Mouse (Mus musculus) hindbrain, embryonic 14.5 days (tissue): Measurements from ENCODE around the gene Map10. TPM values are rescaled to one million over a fixed set of nuclear protein-coding genes. Genes with fewer than 3 reads are reported as not detected.
A peak's percentile ranks its signal among the peaks of the same experiment; 100 is the strongest.

ENCODE experiments used
- ATAC-seq: fragments of 200-750 bp; cut with Nextera tagmentation; 2 replicates; pipeline ENCODE4 v1.8.0; 2017; ENCODE audit warnings: moderate number of reproducible peaks, mild to moderate bottlenecking, moderate TSS enrichment, moderate library complexity; ENCODE audit not compliant: low FRiP score
- DNase-seq: peaks from one replicate; pipeline ENCODE4 v3.0.0-alpha.2; 2015; ENCODE audit warnings: low spot score
- H3K27ac ChIP-seq: fragments of 300-500 bp; sonication (generic); 2 replicates; pipeline ENCODE4 v1.5.1; 2014; ENCODE audit warnings: mild to moderate bottlenecking, moderate library complexity
- H3K27me3 ChIP-seq: fragments of 300-500 bp; sonication (generic); 2 replicates; pipeline ENCODE4 v1.6.1; 2014; ENCODE audit warnings: mild to moderate bottlenecking, low read length, mixed read lengths; ENCODE audit not compliant: control insufficient read depth, insufficient read depth
- H3K36me3 ChIP-seq: fragments of 300-500 bp; sonication (generic); replicated peaks from 2 replicates; pipeline ENCODE4 v1.6.1; 2014; ENCODE audit not compliant: control insufficient read depth, insufficient read depth
- H3K4me1 ChIP-seq: fragments of 300-500 bp; sonication (generic); replicated peaks from 2 replicates; pipeline ENCODE4 v1.6.1; 2014; ENCODE audit warnings: antibody characterized with exemption, low read length, mixed read lengths; ENCODE audit not compliant: control insufficient read depth, insufficient read depth
- H3K4me2 ChIP-seq: fragments of 300-500 bp; sonication (generic); replicated peaks from 2 replicates; pipeline ENCODE4 v1.6.1; 2014; ENCODE audit warnings: mild to moderate bottlenecking, moderate library complexity
- H3K4me3 ChIP-seq: fragments of 300-500 bp; sonication (generic); replicated peaks from 2 replicates; pipeline ENCODE4 v1.5.1; 2014; ENCODE audit warnings: mild to moderate bottlenecking, low read length
- H3K9ac ChIP-seq: fragments of 300-500 bp; sonication (generic); 2 replicates; pipeline ENCODE4 v1.6.1; 2014
- H3K9me3 ChIP-seq: fragments of 300-500 bp; sonication (generic); 2 replicates; pipeline ENCODE4 v1.6.1; 2016; ENCODE audit warnings: low read length; ENCODE audit not compliant: control insufficient read depth
- whole genome bisulfite sequencing: fragments of 180-500 bp; shearing (Covaris S2); extraction: QIAGEN DNeasy Blood & Tissue Kit; methylation state at CpG from one replicate; pipeline ENCODE4 v1.1.7; 2014; 5-methylcytosine and 5-hydroxymethylcytosine counted together
- polyA plus RNA-seq: library from polyadenylated mRNA; unstranded; fragments of >200 nt; fragmentation: Nextera tagmentation; extraction: Ambion mirVana; gene quantifications from 2 replicates; pipeline ENCODE4 v1.2.1, GENCODE M21; 2014

Map10 gene
- polyA plus RNA-seq, 1 experiment from 2014 or later, result 10.2 TPM

DNA sequence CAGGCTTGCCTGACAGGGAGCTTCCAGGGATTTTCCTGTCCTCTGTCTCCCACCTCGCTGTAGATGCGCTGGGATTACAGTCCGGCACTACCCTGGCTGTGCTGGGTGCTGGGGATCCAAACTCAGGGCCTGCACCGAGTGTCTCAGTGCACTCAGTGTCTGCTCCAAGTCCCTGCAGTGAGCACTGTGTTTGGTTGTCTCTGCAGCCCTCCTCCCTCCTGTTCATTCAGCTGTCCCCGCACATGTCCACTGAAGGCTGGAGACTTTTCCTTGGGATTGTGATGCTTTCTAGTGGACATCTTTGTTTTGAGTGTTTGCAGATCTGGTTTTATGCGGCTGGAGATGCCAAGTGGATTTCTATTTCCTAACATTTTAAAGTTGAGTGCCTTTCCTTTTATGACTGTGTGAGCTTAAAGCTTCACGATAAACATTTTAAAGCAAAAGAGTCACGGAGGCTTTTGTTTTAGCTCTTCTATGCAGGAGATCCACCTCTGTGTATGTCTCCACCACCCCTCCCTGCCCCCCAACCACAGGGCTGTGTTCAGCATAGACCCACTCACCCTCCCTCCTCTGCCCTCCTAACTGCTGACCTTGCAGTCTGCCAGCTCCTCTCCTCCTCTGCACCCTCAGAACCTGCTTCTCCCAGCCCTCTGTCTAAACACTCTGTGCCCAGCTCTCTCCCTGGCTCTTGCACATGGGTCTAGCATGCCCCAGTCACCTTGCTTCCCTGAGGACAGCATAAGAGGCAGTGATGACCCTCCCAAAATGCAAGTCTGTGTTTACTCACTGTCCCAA lies 9.4 kb downstream of the Map10 start:
- peaks cover 12% of the 10 kb centered on the region; the same call in 1 of the 2 replicates for H3K4me1 ChIP-seq
- H3K36me3 ChIP-seq, result no peaks in the 10 kb centered on the region
- no peak overlapping the region for H3K9ac ChIP-seq
- no peak overlapping the region for H3K4me2 ChIP-seq
- H3K9me3 ChIP-seq, result no peaks in the 10 kb centered on the region
- no peak overlapping the region for H3K4me3 ChIP-seq
- H3K27ac ChIP-seq, result peak overlapping the region; percentile 26
- DNase-seq (no peak), ATAC-seq (no peak)
- 71% methylated on average over 8 of the region's 8 CpGs for WGBS
- H3K27me3 ChIP-seq, result no peaks in the 10 kb centered on the region

DNA sequence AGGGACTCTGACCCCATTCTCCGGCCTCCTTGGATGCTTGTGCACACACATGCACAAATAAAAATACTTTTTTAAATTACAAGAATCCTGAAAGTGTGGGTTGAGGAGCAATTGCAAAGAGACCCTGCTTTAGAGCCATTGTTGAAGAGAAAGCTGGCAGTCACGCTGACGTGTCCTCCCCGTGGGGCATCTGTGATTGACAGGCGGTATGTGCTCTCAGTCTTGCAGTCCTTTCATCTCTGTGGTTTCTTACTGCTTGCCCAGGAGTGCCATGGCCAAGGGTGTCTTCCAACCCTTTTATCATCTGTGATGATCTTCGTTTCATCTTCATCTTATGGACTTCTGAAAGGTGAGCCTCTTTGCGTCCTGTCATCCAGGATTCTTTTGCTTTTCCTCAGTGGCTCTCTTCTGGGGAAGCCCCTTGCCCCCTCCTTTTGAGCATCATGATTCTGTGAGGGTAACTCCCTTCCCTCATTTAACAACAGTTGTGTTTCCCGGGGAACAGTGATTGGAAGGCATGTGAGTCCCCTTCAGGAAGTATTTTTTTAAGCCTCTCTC lies 11.3 kb downstream of the Map10 start:
- H3K9ac ChIP-seq, result no peak overlapping the region
- ATAC-seq (no peak), DNase-seq (no peak)
- H3K36me3 ChIP-seq, result no peaks in the 10 kb centered on the region
- no peaks in the 10 kb centered on the region for H3K27me3 ChIP-seq
- H3K9me3 ChIP-seq, result no peaks in the 10 kb centered on the region
- peaks cover 12% of the 10 kb centered on the region; the same call in 1 of the 2 replicates for H3K4me1 ChIP-seq
- no peak overlapping the region for H3K27ac ChIP-seq
- no peak overlapping the region for H3K4me3 ChIP-seq
- no peak overlapping the region for H3K4me2 ChIP-seq
- 32% methylated on average over 8 of the region's 8 CpGs for WGBS

DNA sequence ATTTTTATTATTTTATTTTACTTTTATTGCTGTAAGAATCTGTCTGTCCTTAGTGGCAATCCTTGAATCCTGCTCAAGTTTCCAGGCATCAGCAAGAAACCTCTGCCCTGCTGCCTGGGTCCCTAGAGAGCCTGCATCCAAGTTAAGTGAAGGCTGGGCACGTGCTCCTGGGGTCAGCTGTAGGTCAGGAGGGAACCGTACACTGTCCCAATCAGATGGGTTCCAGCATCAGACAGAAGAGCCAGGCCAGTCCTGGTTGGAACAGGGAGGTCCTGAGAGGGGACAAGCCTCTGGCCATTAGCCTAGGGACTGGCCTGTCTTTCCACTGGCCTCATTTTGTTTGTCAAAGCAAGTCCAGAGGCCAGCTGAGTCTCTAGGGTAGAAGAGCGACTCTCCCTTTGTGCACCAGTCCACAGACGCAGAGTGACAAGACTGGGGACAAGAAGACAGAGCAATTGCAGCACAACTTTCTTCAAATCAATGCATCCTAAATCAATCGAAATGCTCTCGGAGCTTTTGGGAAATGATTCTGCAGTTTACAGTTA lies 15.7 kb downstream of the Map10 start:
- ATAC-seq (no peak), DNase-seq (no peak)
- Histone ChIP-seq H3K4me1 (0 out of 2 replicates have a peak, but pooled peaks cover 4% of the 10 kb centered on the region), H3K4me2 (no peak overlapping the region), H3K27me3 (no peaks in the 10 kb centered on the region), H3K9ac (no peak overlapping the region), H3K9me3 (no peaks in the 10 kb centered on the region), H3K27ac (no peak overlapping the region), H3K36me3 (no peaks in the 10 kb centered on the region), H3K4me3 (no peak overlapping the region)
- 73% methylated on average over 6 of the region's 6 CpGs for WGBS

DNA sequence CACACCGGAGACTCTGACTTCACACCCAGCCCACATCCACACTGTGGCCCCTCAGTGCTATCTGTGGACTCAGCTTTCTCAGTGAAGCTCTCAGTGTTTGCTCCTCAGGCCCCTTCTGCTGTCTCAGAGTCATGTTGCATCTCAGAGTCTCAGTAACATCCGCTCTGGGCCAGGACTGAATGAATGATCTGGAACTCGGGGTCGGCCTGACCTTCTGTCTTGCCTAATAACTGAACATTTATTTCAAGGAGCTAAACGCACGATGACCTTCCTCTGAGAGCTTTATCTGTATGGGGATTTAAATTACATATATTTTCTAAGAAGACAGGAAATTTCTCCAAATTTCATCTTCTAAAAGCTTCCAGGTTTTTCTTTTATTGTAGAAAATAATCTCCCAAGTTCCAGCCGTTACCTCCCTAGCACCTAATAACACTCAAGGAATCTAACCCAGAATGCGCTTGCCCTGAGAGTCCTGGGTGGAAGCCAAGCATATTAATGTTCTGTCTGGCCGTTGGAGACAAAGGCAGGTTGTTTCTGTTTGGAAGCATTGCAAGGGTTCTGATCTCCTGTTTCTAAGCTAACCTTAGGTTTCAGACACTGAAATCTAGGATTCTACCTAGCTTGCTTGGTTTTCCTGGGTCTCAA lies 16.7 kb downstream of the Map10 start:
- Histone ChIP-seq H3K9me3 (no peaks in the 10 kb centered on the region), H3K4me3 (no peak overlapping the region), H3K36me3 (no peaks in the 10 kb centered on the region), H3K27me3 (no peaks in the 10 kb centered on the region), H3K4me2 (no peak overlapping the region), H3K27ac (no peak overlapping the region), H3K9ac (no peak overlapping the region), H3K4me1 (no peaks in the 10 kb centered on the region; the same call in 1 of the 2 replicates)
- no peak for ATAC-seq
- 73% methylated on average over 9 of the region's 9 CpGs for WGBS
- DNase-seq, result no peak

DNA sequence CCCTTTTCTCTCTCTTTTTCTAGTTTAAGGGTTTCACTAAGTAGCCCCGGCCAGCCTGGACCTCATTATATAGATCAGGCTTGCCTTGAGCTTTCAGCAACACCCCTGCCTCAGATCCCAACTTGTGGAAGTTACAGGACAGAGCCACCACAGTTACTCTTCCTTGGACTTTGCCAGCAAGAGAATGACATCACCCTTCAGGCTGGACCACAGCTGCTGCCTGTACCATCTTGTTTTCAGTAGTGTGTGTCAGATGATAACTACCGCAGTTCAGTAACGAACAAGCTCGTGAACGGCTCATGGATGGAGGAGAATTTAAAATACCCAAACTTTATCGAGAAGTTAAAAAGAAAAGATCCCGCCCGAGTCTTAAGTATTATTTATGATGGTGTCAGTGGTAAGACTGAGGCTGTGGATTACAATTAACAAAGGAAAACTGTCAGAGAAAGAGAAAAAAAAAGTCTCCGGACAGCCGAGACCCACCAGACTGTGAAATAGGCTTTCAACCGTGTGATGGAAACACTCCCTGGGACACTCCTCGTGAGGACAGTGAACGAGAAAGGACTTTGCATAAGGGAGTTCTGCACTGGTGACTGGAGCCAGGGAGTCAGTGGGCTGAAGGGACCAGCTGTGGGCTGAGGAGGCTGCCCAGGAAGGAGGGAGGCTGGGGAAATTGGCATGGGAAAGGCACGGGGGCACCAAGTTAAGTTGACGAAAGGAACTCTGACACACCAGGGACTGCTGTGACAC lies 20.7 kb downstream of the Map10 start:
- DNase-seq (no peak), ATAC-seq (no peak)
- Histone ChIP-seq H3K36me3 (no peaks in the 10 kb centered on the region), H3K4me3 (no peak overlapping the region), H3K4me2 (no peak overlapping the region), H3K27me3 (no peaks in the 10 kb centered on the region), H3K9ac (no peak overlapping the region), H3K9me3 (no peaks in the 10 kb centered on the region), H3K4me1 (no peaks in the 10 kb centered on the region; the same call in 1 of the 2 replicates), H3K27ac (no peak overlapping the region)
- WGBS, result 47% methylated on average over 15 of the region's 15 CpGs

DNA sequence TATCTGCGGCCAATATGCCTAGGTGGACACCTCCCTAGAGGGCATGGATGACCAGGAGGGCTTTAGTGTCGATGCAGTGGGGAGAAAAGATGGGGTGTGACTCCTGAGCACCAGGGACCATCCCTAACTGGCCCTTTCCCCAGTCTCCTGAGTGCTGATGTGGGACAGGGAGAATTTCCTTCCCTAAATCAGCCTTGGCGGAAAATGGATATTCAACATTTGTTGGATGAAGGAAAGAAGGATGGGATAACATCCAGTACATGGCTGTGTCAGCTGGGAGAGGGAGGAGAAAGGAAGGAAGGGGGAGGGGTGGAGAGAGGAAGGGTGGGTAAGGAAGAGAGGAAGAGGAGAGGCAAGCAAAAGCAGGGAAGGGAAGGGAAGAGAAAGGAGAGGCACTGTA lies 21.3 kb downstream of the Map10 start:
- Histone ChIP-seq H3K4me3 (no peak overlapping the region), H3K4me1 (no peaks in the 10 kb centered on the region; the same call in 1 of the 2 replicates), H3K27me3 (no peaks in the 10 kb centered on the region), H3K4me2 (no peak overlapping the region), H3K9me3 (no peaks in the 10 kb centered on the region), H3K36me3 (no peaks in the 10 kb centered on the region), H3K9ac (no peak overlapping the region), H3K27ac (no peak overlapping the region)
- WGBS, result 84% methylated on average over 3 of the region's 3 CpGs
- DNase-seq (no peak), ATAC-seq (no peak)

DNA sequence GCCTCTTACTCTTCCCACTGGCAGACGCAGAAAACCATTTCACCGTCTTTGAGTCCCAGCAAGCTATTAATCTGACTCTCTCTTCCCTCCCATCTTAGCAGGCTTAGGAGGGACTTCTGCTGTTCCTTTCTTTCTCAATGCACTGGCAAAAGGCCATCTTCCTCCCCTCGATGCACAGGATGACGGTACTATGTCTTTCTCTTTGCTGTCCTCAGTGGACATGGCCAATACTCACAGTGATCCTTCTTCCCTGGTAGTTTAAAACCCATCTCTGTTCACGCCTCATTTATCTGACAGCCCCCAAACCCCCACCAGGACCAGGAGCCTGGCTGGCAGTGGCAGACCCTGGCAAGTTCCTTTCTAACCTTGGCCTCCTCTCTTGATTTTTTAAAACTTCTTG lies 22.8 kb downstream of the Map10 start:
- Histone ChIP-seq H3K4me1 (no peaks in the 10 kb centered on the region; the same call in 1 of the 2 replicates), H3K4me2 (no peak overlapping the region), H3K27ac (no peak overlapping the region), H3K27me3 (no peaks in the 10 kb centered on the region), H3K36me3 (no peaks in the 10 kb centered on the region), H3K9ac (no peak overlapping the region), H3K4me3 (no peak overlapping the region), H3K9me3 (no peaks in the 10 kb centered on the region)
- ATAC-seq (no peak), DNase-seq (no peak)
- 58% methylated on average over 5 of the region's 5 CpGs for WGBS

DNA sequence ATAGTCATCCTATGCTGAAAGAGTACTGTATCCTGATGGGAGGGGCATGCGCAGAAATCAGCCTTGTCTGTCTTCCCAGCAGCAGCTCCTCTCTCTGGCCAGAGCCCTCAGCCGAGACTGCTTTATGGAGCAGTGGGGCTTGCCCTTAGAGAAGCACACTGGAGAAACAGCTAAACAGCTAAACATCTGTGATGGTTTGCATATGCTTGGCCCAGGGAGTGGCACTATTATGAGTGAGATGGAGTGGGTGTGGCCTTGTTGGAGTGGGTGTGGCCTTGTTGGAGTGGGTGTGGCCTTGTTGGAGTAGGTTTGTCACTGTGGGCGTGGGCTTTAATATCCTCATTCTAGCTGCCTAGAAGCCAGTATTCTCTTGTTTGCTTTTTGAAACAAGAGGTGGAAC lies 23.6 kb downstream of the Map10 start:
- ATAC-seq (no peak), DNase-seq (no peak)
- WGBS, result 83% methylated on average over 3 of the region's 3 CpGs
- no peaks in the 10 kb centered on the region; the same call in 1 of the 2 replicates for H3K4me1 ChIP-seq
- H3K27ac ChIP-seq, result no peak overlapping the region
- no peaks in the 10 kb centered on the region for H3K9me3 ChIP-seq
- H3K4me2 ChIP-seq, result no peak overlapping the region
- no peaks in the 10 kb centered on the region for H3K36me3 ChIP-seq
- H3K4me3 ChIP-seq, result no peak overlapping the region
- no peaks in the 10 kb centered on the region for H3K27me3 ChIP-seq
- no peak overlapping the region for H3K9ac ChIP-seq

DNA sequence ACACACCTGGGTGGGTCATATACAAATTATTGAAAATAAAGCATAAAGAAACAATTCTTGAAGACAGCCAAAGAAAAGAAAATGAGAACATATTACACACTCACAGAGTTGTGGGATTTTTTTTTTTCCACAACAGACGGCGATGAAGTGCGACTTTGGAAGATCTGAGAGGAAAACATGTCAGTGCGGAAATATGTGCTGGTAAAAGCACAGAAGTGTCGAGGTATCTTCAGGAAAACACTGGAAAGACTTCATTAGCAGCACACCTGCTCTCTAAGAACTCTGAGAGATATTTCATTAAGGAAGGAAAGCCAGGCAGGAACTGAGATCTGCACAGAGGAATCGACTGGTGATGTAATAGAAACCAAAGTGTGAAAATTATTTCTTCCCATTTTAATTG lies 26.3 kb downstream of the Map10 start:
- Histone ChIP-seq H3K4me2 (no peak overlapping the region), H3K4me1 (no peaks in the 10 kb centered on the region; the same call in 1 of the 2 replicates), H3K27ac (no peak overlapping the region), H3K9ac (no peak overlapping the region), H3K9me3 (0 out of 2 replicates have a peak, but pooled peaks cover 7% of the 10 kb centered on the region), H3K27me3 (no peaks in the 10 kb centered on the region), H3K4me3 (no peak overlapping the region), H3K36me3 (no peaks in the 10 kb centered on the region)
- WGBS, result 87% methylated on average over 6 of the region's 6 CpGs
- ATAC-seq, result no peak
- no peak for DNase-seq
